Mouse (Mus musculus) thymus, adult 2 months (tissue): ENCODE data around the gene Ppm1l.

Experiments used
- CTCF ChIP-seq: fragments of 200-500 bp; IDR thresholded peaks from 2 replicates; pipeline ENCODE4 v1.5.1; 2012; ENCODE audit warnings: mild to moderate bottlenecking, control low read depth, low read length, moderate library complexity, borderline replicate concordance; ENCODE audit not compliant: control insufficient read depth, poor library complexity, insufficient read depth; ENCODE audit errors: extremely low read depth
- POLR2A ChIP-seq: fragments of 200-500 bp; IDR thresholded peaks from 2 replicates; pipeline ENCODE4 v1.6.1; 2012; ENCODE audit warnings: mild to moderate bottlenecking, low read length, control low read depth, moderate library complexity; ENCODE audit not compliant: control insufficient read depth, poor library complexity, insufficient read depth; ENCODE audit errors: extremely low read depth

GRCm38 (mm10) chr3:69519789-69520558 is 203.3 kb downstream of the Ppm1l start:
- TF ChIP-seq CTCF: no peak
- TF ChIP-seq POLR2A: no peak
